Comparison of ENCODE assay signal across 13 mouse cellular contexts in the genomic region with DNA sequence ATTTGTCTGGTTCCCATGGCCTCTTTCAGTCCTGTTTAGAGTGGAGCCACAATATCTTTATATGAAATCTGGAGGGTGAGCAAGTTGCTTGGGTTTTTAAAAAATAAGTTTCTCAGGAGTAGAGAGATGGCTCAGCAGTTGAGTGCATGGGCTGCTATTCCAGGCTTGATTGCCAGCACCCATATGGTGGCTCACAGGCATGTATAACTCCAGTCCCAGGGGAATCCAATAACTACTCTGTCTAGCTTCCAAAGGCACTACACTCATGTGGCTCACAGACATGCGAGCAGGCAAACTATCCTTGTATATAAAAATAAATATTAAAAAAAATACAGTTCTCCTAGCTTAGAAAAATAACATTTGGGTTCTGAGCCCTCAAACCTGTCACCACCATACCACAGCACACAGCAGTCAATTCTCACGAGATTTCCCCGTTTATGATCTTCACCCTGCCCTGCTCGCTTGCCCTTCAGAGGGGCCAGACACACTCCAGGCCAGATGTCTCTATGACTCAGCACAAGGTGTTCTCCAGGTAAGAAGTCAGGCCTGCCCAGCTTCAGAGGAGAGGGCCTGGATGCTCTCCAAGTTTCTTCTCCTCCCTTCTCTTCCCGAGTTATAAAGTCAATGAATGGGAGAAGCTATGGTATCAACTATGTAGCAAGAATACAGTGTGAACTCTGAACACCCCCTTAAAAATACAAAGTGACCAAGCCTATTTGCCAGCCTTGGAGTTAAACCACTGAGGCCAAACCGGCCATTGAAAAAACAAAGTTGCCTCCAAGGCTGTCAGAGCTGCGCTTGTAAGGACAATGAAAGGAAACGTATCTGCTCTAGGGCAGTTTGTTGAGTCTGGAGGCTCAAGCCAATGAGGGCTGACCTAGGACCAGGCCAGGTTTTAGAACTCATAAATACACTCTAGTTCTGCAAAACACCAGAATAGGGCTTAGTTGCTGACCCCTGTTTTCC. TPM values are rescaled to one million over a fixed set of nuclear protein-coding genes. Genes with fewer than 3 reads are reported as not detected.
DNase-seq lines count a peak whose midpoint lies in the region; ATAC-seq lines count a peak whose summit lies in the region.
"Had no signal": no experiment of that assay in that cellular context is flagged by ENCODE, and none has a peak within 500 bp of the region (broad histone marks: within the 10 kb centered on the region; RNA-seq: fewer than 3 reads in every experiment).

No protein-coding gene starts in this region.

- WGBS in forebrain, embryonic 15.5 days = 86% methylated on average over 8 of the region's 8 CpGs
- WGBS in forebrain, embryonic 12.5 days = 86% methylated on average over 8 of the region's 8 CpGs

- no peak overlapping the region for H3K4me2 ChIP-seq in forebrain, embryonic 15.5 days (replicated peaks)
- no peak overlapping the region for H3K4me2 ChIP-seq in forebrain, embryonic 12.5 days
- H3K4me2 ChIP-seq: limb, embryonic 13.5 days had no signal

- H3K4me1 ChIP-seq in forebrain, embryonic 15.5 days = 0 out of 2 replicates have a peak, but pooled peaks cover 7% of the 10 kb centered on the region
- peaks cover 9% of the 10 kb centered on the region for H3K4me1 ChIP-seq in forebrain, embryonic 12.5 days

- H3K9ac ChIP-seq in forebrain, embryonic 15.5 days (replicated peaks) = no peak overlapping the region
- H3K9ac ChIP-seq in forebrain, embryonic 12.5 days = no peak overlapping the region
- H3K9ac ChIP-seq: limb, embryonic 13.5 days had no signal

- H3K4me3 ChIP-seq in forebrain, embryonic 15.5 days = no peak overlapping the region
- no peak overlapping the region for H3K4me3 ChIP-seq in forebrain, embryonic 12.5 days (replicated peaks)
- H3K4me3 ChIP-seq: limb, embryonic 13.5 days had no signal

- H3K27ac ChIP-seq in forebrain, embryonic 15.5 days (replicated peaks) = no peak overlapping the region
- no peak overlapping the region for H3K27ac ChIP-seq in forebrain, embryonic 12.5 days
- H3K27ac ChIP-seq: hindbrain, postnatal 0 days; limb, embryonic 13.5 days had no signal

- H3K27me3 ChIP-seq in forebrain, embryonic 15.5 days = no peaks in the 10 kb centered on the region
- H3K27me3 ChIP-seq in forebrain, embryonic 12.5 days = no peaks in the 10 kb centered on the region
- H3K27me3 ChIP-seq: limb, embryonic 13.5 days had no signal

- H3K9me3 ChIP-seq in forebrain, embryonic 15.5 days = no peaks in the 10 kb centered on the region
- H3K9me3 ChIP-seq in forebrain, embryonic 12.5 days = no peaks in the 10 kb centered on the region
- H3K9me3 ChIP-seq: limb, embryonic 13.5 days had no signal

- peak; percentile 75 for ATAC-seq in forebrain, embryonic 15.5 days (replicated peaks)
- no peak for ATAC-seq in forebrain, embryonic 12.5 days (ENCODE audit: low FRiP score)
- ATAC-seq: hindbrain, postnatal 0 days had no signal

- peak; percentile 43 to 70 for DNase-seq in kidney, postnatal 25 days
- DNase-seq in kidney, adult 8-10 months = no peak
- DNase-seq in urinary bladder, postnatal 36 days (ENCODE audit: low spot score in 2 of 2) = peak; percentile 38 to 42
- no peak for DNase-seq in urinary bladder, adult 18-20 months (ENCODE audit: low spot score in 2 of 2)
- no peak for DNase-seq in frontal cortex, postnatal 10 days (ENCODE audit: low spot score in 2 of 2)
- DNase-seq in cerebellum, adult 11 months = no peak
- DNase-seq: adrenal gland, adult 8-10 months; cerebellum, postnatal 25 days; heart, postnatal 14 days had no signal

- no peaks in the 10 kb centered on the region for H3K36me3 ChIP-seq in forebrain, embryonic 15.5 days
- H3K36me3 ChIP-seq in forebrain, embryonic 12.5 days (replicated peaks) = no peaks in the 10 kb centered on the region

RNA-seq across cellular contexts. Expression of gene Mgst3, which starts 12.3 kb away (rescaled TPM):
- 95.3 and 98.6 TPM in 2 replicates for polyA plus RNA-seq in forebrain, embryonic 15.5 days (2015; fragmentation: Nextera tagmentation; extraction: Ambion mirVana)
- polyA plus RNA-seq in forebrain, embryonic 12.5 days (2016; fragmentation: Nextera tagmentation; extraction: Ambion mirVana) = 37.9 TPM in 2 replicates

RNA-seq across cellular contexts. Expression of gene Aldh9a1, which starts 31.5 kb away (rescaled TPM):
- 26.4 and 29.5 TPM in 2 replicates for polyA plus RNA-seq in forebrain, embryonic 15.5 days (2015; fragmentation: Nextera tagmentation; extraction: Ambion mirVana)
- 33.0 and 35.7 TPM in 2 replicates for polyA plus RNA-seq in forebrain, embryonic 12.5 days (2016; fragmentation: Nextera tagmentation; extraction: Ambion mirVana)

Comparison
In these comparisons a context has a peak if more than half of its experiments do, and no peak if none do; other contexts are left out.
1. DNase-seq: peak in kidney, postnatal 25 days (2 of 2) and urinary bladder, postnatal 36 days (2 of 2); none in kidney, adult 8-10 months (0 of 2), urinary bladder, adult 18-20 months (0 of 2), frontal cortex, postnatal 10 days (0 of 2) and cerebellum, adult 11 months (single experiment).